Mouse (Mus musculus) G1E (cell line): ENCODE data around the gene Pla1a. TPM values are rescaled to one million over a fixed set of nuclear protein-coding genes. Genes with fewer than 3 reads are reported as not detected.

ENCODE experiments used
- ATAC-seq: 2 replicates; pipeline ENCODE4 v1.8.0; 2016; ENCODE audit warnings: mild to moderate bottlenecking; ENCODE audit not compliant: insufficient number of reproducible peaks, poor library complexity, low FRiP score, severe bottlenecking; ENCODE audit errors: extremely low read depth
- DNase-seq: peaks from one replicate; pipeline ENCODE4 v3.0.0; 2012; ENCODE audit warnings: low spot score
- H3K27me3 ChIP-seq: 2 replicates; pipeline ENCODE4 v1.6.1; 2012; ENCODE audit warnings: mild to moderate bottlenecking, low read length, inconsistent platforms; ENCODE audit not compliant: insufficient read depth
- H3K36me3 ChIP-seq: replicated peaks from 2 replicates; pipeline ENCODE3; 2012; ENCODE audit warnings: mild to moderate bottlenecking, inconsistent platforms
- H3K4me1 ChIP-seq: 2 replicates; pipeline ENCODE4 v1.6.1; 2012; ENCODE audit warnings: low read depth, low read length, inconsistent platforms, mixed read lengths; ENCODE audit not compliant: insufficient read depth
- H3K4me3 ChIP-seq: 2 replicates; pipeline ENCODE4 v1.5.1; 2012; ENCODE audit warnings: low read depth, mild to moderate bottlenecking, inconsistent platforms, low read length, moderate library complexity, mixed read lengths
- H3K9me3 ChIP-seq: replicated peaks from 2 replicates; pipeline ENCODE4 v1.6.1; 2012; ENCODE audit warnings: inconsistent platforms
- CTCF ChIP-seq: IDR thresholded peaks from 2 replicates; pipeline ENCODE4 v1.5.1; 2012; ENCODE audit warnings: low read depth, low read length, inconsistent platforms, mixed read lengths
- GATA1 ChIP-seq: IDR thresholded peaks from 2 replicates; pipeline ENCODE4 v1.6.1; 2012; ENCODE audit warnings: borderline replicate concordance, low read length, inconsistent platforms, mixed read lengths
- GATA2 ChIP-seq: IDR thresholded peaks from 2 replicates; pipeline ENCODE4 v1.6.1; 2012; ENCODE audit warnings: low read depth, low read length, inconsistent platforms, borderline replicate concordance
- POLR2AphosphoS5 ChIP-seq: IDR thresholded peaks from 2 replicates; pipeline ENCODE4 v1.6.1; 2012; ENCODE audit warnings: low read depth, low read length, inconsistent platforms; ENCODE audit not compliant: insufficient replicate concordance
- TAL1 ChIP-seq: conservative IDR thresholded peaks from 2 replicates; pipeline ENCODE4 v1.6.1; 2012; ENCODE audit warnings: low read depth, low read length, inconsistent platforms, mixed read lengths
- polyA plus RNA-seq: library from polyadenylated mRNA; stranded (reverse); fragments of >175 nt; gene quantifications from 2 replicates; pipeline ENCODE4 v1.2.3, GENCODE M21; 2012
- total RNA-seq, 2 experiments: library from RNA; stranded (forward) in 1 of 2; stranded (reverse) in 1 of 2; fragments of 200-1000 nt in 1 of 2; fragments of >200 nt in 1 of 2; fragmentation: Nextera tagmentation in 1 of 2; gene quantifications; 2 replicates each; pipeline ENCODE4 v1.2.3; 2014 to 2017

The Pla1a gene
- total and polyA plus RNA-seq, 3 experiments, result 0.16 to 1.7 TPM; not detected in 1

DNA sequence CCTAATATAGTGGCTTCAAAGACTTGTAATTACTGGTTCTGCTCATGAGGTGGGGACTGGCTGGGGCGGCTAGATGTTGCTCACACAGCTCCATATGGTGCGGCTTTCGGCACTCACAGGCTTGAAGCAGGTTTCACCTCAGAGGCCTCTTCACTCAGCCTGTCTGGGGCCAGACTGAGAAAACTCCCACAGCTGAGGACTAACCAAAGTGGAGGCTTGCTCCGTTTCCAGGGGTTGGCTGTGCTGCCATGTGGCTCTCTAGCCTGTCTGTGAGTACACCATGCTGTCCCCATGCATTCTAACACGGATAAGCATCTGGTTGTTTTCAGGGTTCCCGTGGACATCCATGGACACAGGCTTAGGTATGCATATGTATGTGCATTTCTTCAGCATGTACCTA lies 54.4 kb downstream of the Pla1a start:
- ATAC-seq (no peak), DNase-seq (no peak)
- H3K27me3 ChIP-seq, result no peaks in the 10 kb centered on the region
- H3K4me1 ChIP-seq, result peaks cover 73% of the 10 kb centered on the region
- no peaks in the 10 kb centered on the region for H3K9me3 ChIP-seq
- TF ChIP-seq TAL1, result no peak
- no peak for TF ChIP-seq CTCF
- no peak for TF ChIP-seq GATA1
- no peak for TF ChIP-seq GATA2
- TF ChIP-seq POLR2AphosphoS5, result no peak
- no peak overlapping the region; the same call in 1 of the 2 replicates for H3K4me3 ChIP-seq
- peaks cover 31% of the 10 kb centered on the region for H3K36me3 ChIP-seq

- H3K9me3 ChIP-seq, result no peaks in the 10 kb centered on the region
- no peak for ATAC-seq
- no peaks in the 10 kb centered on the region for H3K27me3 ChIP-seq
- peaks cover 31% of the 10 kb centered on the region for H3K36me3 ChIP-seq
- DNase-seq, result no peak
- no peak for TF ChIP-seq CTCF
- no peak for TF ChIP-seq TAL1
- TF ChIP-seq POLR2AphosphoS5, result no peak
- TF ChIP-seq GATA2, result no peak
- no peak for TF ChIP-seq GATA1
- H3K4me3 ChIP-seq, result no peak overlapping the region
- H3K4me1 ChIP-seq, result peaks cover 74% of the 10 kb centered on the region
Measured at GRCm38 (mm10) chr16:38377546-38377945, 55.4 kb downstream of the Pla1a start.

- H3K4me1 ChIP-seq, result peaks cover 76% of the 10 kb centered on the region
- H3K27me3 ChIP-seq, result no peaks in the 10 kb centered on the region
- peak overlapping the region; percentile 50; the same call in 1 of the 2 replicates for H3K4me3 ChIP-seq
- DNase-seq (no peak), ATAC-seq (no peak)
- peaks cover 31% of the 10 kb centered on the region for H3K36me3 ChIP-seq
- TF ChIP-seq GATA2 (no peak), POLR2AphosphoS5 (no peak), TAL1 (no peak), CTCF (no peak), GATA1 (no peak)
- H3K9me3 ChIP-seq, result no peaks in the 10 kb centered on the region
Measured at GRCm38 (mm10) chr16:38376841-38377249, 56.1 kb downstream of the Pla1a start.

DNA sequence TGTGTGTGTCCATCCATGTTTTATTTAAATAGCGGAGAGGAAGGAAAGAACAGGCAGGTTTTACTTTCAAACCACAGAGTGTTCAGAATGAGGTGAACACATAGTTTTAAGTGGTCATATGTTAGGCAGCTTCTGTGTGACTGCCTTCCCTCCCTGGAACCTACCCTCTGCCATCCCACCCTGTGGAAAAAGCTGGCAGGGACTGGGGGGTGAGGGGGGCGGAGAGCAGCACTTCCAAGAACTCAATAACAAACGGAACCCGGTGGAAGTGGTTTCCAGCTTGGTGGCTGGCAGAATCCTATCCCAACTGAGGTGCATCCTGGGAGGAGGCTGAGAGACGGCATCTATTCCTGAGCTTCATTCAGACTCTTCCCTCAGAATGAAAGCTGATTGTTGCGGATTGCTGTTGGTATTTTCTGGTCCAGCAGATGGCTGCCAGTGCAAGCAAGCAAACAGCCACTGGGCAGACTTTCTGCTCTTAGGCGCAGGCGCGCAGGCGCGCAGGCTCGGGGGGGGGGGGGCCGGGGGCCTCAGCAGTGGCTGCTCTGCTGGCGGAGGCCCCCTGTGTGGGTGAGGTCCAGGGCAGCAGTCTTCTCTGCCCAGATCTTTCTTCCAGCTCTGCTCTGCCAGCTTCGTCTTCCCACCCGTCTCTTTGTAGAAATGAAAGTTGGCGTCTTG lies 56.6 kb downstream of the Pla1a start:
- Histone ChIP-seq H3K27me3 (no peaks in the 10 kb centered on the region), H3K9me3 (no peaks in the 10 kb centered on the region), H3K4me1 (peaks cover 79% of the 10 kb centered on the region), H3K36me3 (peaks cover 31% of the 10 kb centered on the region), H3K4me3 (peak overlapping the region; percentile 50; the same call in 1 of the 2 replicates)
- ATAC-seq (no peak), DNase-seq (no peak)
- TF ChIP-seq CTCF, result no peak
- TF ChIP-seq GATA1, result no peak
- no peak for TF ChIP-seq TAL1
- no peak for TF ChIP-seq POLR2AphosphoS5
- no peak for TF ChIP-seq GATA2

- peaks cover 89% of the 10 kb centered on the region for H3K4me1 ChIP-seq
- DNase-seq (no peak), ATAC-seq (no peak)
- peaks cover 31% of the 10 kb centered on the region for H3K36me3 ChIP-seq
- H3K9me3 ChIP-seq, result no peaks in the 10 kb centered on the region
- peak overlapping the region; percentile 59; the same call in 1 of the 2 replicates for H3K4me3 ChIP-seq
- no peaks in the 10 kb centered on the region for H3K27me3 ChIP-seq
- no peak for TF ChIP-seq CTCF
- TF ChIP-seq GATA2, result no peak
- TF ChIP-seq GATA1, result no peak
- TF ChIP-seq TAL1, result no peak
- TF ChIP-seq POLR2AphosphoS5, result no peak
Measured at GRCm38 (mm10) chr16:38375182-38375581, 57.8 kb downstream of the Pla1a start.

DNA sequence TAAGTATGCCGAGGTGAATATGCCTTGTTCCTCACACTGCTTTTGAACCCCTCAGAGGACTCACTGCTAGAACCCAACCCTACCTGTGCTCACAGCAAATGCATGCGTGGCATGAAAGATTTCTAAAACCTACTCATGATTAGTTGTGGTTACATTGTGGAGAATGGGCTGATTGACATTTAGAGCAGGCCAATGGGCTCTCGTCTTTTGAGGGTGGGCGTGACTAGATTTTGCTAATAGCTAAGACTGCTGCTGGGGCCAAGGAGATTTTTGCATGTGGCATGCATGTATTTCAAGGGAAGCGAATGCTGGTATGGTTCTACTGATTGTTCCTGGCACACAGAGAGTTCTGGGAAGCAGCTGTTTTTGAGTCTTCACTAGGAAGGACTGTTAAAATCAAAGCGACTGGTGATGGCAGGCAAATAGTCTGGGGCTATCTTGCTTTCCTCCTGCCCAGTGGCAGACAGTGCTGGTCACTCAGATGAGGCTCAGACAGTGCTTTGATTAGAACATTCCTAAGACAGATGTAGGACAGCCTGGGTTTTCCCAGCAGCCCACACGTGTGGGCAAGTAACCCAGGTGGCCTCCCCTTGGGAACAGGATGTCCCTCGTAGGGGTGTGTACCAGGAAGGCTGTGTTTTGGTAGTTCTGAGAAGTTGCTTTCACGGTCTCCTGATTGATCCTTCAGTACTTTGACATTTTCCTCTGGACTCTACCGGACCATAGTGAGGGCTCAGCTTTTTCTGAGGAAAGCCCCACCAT lies 58.4 kb downstream of the Pla1a start:
- TF ChIP-seq GATA2 (no peak), TAL1 (no peak), GATA1 (no peak), POLR2AphosphoS5 (no peak), CTCF (no peak)
- ATAC-seq, result no peak
- H3K9me3 ChIP-seq, result no peaks in the 10 kb centered on the region
- H3K27me3 ChIP-seq, result no peaks in the 10 kb centered on the region
- H3K4me1 ChIP-seq, result peaks cover 90% of the 10 kb centered on the region
- peak; percentile 52 for DNase-seq
- H3K4me3 ChIP-seq, result peak overlapping the region; percentile 61; the same call in 1 of the 2 replicates
- H3K36me3 ChIP-seq, result peaks cover 31% of the 10 kb centered on the region
